Mouse (Mus musculus) frontal cortex, postnatal 10 days (tissue): ENCODE measurements around the gene Tm7sf3.

ENCODE experiments used
- DNase-seq, 2 experiments: peaks; one replicate each; pipeline ENCODE4 v3.0.0; 2022; ENCODE audit warnings: low spot score in 2 of 2, mixed read lengths in 1 of 2

The Tm7sf3 gene

DNA sequence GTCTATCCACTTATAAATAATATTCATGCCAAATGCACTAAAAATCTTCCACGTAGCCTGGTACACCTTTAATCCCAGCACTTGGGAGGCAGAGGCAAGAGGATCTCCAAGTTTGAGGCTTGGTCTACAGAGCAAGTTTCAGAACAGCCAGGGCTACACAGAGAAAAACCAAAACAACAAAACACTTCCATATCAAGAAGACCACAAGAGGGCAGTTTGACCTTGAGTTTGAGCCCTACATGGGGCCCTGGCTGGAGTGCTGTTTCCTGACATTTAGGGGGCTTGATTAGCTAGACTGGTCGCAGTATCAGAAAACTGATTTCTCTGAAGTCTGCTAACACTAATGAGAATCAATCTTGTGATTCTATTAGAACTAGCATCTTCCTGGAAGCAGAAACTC, 18.0 kb upstream of the Tm7sf3 start:
- DNase-seq, result no peak

DNA sequence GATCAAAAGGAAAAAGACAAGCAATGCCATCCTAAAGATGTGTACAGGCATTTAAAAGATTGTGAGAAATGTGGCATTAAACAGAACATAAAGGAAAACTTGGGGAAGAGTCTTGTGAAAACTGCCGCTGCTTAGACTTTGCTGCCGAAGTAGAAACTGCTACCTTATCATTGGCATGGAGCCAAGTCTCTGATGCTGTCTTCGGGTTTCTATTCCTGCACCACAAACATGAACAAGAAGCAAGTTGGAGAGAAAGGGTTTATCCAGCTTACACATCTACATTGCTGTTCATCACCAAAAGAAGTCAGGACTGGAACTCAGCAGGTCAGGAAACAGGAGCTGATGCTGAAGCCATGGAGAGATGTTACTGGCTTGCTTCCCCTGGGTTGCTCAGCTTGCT, 10.6 kb upstream of the Tm7sf3 start:
- DNase-seq, result no peak

DNA sequence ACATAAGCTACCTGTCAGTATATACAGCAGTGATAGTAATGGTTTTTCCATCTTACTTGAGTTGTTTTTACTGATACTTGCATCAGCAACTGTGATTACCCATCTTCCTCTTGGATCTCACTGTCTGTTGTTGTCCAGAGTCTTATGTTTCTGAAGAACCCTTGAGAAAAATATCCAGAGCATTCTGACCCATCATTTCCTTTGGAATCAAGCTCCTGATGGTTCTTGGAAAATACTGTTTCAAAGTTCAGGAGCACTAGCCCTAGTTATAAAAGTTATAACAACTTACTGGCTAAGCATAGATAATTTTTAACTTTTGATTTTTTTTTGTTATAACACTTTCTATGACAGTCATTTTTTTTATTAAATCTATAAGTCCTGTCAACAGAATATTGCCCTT, 8.8 kb upstream of the Tm7sf3 start:
- DNase-seq, result no peak

DNA sequence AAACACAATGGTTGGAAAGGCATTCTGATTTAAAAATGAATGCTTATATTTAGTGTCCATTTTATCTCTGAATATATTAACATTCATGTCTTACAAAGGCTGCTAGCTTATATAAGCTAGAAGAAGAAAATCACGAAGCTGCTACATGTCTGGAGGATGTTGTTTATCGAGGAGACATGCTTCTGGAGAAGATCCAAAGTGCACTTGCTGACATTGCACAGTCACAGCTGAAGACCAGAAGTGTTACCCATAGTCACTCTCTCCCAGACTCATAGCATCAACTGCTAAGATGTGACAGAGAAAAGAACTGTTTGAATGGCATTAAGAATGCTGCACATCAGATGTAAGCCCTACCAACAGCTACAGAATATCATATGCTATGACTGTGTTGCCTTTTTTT, 7.4 kb upstream of the Tm7sf3 start:
- DNase-seq, result no peak

DNA sequence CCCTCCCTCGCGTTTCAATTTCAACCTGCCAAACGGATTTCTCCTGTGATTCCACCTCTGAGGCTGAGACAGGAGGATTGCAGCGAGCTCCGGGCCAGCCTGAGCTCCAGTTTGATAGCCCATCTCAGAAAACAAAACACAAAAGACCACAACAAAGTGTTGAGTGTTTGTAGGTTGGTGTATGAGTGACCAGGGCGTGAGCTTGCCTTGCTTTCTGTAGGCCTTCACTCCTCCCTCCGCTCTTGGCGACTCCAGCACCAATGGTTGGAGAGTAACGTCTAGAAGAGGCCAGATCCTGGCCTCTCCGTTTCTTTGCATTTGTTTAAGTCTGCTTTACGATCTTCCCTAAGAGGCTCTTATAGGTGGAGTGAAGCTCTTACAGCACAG, 553 bp upstream of the Tm7sf3 start:
- DNase-seq, result no peak

DNA sequence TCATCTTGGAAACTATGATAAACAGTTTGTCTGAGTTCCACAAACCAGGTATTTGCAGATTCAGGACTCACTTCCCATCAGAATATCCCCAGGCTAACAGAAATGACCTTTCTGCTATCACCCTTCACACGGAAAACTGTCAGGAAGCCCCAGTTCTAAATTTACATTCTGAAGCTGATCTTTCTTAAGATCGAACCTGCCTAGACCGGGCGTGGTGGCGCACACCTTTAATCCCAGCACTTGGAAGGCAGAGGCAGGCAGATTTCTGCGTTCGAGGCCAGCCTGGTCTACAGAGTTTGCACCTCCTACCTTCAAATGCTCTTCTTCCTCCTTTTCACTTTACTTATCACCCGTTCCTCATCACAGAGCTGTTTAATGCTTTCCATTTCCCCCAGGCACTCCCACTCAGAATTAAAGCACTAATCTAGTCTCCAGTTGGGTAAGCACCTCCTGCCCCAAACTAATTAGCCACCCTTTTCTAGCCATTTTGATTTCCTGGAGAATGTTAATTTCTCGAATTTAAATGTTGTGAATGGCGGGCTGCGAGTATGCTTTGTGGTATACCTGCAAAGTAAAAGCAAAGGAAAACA, 908 bp downstream of the Tm7sf3 start:
- DNase-seq, result no peak

DNA sequence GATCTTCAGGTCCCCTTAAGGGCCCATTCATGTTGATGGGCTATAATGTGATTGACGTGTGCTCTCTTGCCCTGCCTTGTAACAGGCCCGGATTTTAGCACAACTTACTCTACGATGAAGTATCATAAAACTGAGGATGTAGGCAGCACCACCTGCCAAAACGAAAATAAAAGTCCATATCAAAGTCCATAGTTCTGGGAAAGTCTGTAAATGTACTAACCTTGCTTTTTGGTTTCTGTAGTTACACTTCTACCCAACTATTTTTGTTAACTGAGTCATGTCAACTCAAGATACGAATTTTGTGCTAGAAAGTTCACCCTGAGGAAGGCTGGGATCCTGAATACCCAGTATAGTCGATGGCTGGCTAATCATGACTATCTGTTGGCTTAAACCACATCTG, 1.6 kb downstream of the Tm7sf3 start:
- DNase-seq, result no peak

DNA sequence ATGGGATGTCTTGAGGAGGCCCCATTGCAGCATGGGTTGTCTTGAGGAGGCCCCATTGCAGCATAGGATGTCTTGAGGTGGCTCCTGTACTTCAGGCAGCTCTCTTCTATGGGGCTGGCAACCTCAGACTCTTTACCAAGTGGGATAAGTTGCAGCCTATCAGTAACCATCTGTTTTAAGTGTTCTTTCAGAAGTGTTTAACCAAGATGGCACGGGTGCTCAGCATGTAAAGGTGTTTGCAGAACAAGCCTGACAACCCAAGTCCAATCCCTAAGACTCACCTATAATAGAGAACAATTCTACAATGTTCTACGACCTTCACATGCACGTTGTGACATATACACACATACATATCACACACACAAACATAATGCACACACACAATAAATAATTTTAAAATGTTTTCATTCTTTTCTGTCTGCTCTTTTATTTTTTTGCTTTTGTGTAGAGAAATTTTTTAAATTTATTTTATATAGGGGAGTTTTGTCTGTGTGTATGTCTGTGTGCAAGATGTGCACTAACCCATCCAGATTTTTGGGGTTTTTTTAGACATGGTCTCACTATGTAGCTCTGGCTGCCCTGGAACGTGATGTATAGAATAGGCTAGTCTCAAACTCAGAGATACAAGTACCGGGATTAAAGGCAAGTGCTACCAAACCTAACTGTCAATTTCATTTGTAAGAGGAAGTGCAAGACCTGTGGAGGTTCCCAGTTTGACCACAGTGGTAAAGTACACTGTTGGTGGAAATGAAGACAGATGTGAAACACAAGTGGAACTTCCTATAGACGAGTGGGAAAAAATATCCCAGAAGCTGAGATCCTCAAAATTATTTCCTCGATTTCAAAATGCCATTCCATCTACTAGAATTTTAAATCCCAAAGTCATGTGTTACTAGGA, 2.3 kb downstream of the Tm7sf3 start:
- no peak for DNase-seq

DNA sequence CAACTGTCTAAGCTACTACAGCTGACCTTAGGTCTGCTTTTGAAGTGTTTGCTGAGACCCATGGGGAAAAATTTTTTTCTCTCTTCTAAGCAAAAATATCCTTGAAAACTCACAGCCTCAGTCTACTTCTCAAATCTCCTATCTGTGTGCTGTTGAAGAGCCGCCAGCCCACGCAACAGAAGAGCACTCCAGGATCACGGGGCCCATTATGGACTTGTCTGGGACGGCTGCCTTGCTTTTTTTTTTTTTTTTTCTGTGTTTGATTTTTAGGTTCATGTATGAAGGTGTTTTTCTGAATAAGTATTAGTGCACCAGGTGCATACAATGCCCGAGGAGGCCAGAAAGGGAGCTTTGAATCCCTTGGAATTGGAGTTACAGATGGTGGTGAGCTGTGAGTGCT, 6.1 kb downstream of the Tm7sf3 start:
- DNase-seq, result no peak

DNA sequence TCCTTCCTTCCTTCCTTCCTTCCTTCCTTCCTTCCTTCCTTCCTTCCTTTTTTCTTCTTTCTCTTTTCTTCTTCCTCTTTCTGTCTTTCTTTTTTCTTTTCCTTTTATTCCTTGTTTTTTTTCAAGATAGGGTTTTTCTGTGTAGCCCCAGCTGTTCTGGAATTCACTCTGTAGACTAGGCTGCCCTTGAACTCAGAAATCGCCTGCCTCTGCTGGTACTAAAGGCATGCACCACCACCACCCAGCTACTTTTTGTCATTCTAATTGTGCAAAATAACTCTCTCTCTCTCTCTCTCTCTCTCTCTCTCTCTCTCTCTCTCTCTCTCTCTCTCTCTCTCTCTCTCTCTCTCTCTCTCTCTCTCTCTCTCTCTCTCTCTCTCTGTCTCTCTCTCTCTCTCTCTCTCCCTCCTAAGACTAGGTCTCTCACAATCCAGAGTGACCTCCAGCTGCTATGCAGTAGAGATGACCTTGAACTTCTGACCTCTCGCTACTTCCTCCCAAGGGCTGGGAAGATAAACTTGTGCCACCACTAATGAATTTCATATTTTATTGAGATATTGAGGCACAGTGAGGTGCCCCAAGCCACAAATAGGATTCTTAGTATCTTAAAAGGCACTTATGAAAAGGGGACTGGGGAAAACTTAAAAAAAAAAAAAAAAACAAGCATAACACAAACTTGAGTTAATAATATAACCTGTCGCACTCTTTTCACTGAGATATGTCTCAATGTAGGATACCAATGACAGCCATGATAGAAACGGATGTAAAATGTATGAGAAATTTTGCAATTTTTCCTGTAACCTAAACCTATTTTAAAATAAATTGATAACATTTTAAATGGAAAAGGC, 7.6 kb downstream of the Tm7sf3 start:
- no peak for DNase-seq

DNA sequence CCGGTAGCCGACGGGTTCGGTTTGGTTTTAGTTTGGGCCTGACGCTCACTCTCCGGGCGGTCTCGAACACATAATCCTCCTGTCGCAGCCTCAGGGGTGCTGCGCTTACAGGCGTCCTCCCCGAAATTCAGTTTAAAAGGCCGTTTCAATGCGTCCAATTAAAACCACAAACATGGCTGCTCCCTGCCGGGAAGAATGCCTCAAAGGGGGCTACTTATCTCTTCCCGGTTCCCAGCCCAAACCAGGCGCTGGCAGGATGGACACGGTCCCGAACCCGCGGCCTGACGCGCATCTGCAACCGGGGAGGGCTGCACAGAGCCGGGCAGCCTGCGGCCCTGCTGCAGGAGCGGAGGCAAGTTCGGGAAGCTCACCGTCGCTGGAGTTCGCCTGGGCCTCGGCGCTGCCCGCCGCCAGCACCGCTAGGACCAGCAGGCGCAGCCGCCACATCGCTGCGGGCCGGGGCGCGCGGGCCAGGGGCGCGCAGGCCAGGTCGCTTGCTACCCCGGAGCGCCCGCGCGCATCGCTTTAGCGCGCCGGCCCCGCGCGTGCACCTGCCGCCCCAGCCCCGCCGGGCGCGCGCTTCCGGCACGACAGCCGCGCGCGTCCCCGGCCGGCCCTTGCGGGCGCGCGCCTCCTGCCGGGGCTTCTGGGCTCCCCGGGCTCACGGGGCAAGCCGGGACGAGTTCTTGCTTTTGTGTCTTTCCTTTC, 8.5 kb downstream of the Tm7sf3 start:
- peak; percentile 62 to 73 for DNase-seq

DNA sequence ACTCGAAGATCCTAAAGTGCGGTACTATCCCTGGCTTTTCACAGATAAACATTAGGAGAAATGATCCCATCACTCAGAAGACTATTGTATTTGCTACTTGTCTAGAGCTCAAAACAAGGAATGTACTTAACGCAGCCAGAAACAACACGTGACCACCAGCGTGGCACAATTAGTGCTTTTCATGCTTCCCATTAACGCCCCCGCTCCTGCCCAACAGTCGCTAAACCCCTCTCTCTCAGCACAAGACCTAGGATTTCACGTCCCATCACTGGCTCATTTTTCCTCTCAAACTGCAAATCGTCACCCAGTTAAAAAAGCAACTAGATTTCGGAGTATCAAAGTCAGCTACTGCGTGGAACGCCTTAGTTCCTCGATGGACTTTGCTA, 9.0 kb downstream of the Tm7sf3 start:
- peak; percentile 21 to 31 for DNase-seq

DNA sequence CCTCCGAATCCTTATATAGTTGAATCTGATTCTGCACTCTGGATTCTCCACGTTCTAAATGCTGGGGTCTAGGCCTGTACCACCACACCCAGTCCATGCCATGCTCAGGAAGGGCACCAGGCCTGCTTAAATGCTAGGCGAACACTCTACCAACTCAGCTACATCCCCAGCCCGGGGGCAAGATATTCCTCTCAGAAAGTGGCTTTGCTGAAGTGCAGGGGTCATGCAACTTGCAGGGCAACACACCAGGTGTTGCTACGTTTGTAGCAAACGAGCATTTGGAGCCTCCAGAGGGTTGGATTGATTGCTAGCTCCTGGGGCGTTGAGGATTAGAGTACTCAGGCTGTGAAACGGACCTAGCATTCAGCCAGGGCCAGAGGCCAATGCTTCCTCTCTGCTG, 9.5 kb downstream of the Tm7sf3 start:
- no peak for DNase-seq

DNA sequence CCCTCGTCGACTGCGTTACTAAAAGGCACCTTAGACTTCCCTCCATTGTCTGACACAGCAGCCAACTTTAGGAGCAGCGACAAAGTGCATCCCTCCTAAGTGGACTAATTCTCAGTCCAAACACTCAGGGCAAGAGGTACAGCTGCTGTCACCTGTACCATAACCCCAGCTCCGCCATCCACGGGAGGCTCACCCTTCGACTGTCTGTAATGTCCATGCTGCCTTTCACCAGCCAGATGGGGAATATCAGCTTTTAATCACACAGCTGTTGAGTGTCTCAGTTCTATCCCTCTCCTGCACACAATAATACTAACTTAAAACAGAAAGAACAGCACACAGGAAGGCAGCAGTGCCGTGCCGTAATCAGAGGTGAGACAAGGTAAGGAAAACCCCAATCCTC, 10.2 kb downstream of the Tm7sf3 start:
- DNase-seq, result no peak

DNA sequence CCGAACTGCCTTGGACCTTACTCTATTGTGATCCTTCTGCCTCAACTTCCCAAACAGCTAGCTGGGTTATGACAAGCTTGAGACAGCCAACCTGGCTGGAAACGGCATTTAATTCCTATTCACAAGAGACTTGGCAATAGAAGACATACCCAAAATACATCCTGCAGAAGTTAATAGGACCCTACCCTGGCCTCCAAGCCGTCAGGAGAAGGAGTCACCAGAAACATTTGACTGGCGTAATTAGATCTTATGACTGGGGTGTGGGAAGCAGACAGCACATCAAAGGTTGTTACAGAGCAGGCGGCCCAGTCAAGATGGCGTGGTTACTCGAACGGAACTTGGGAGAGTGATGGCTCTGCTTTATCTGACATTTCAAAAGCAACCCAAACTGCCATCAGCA, 10.8 kb downstream of the Tm7sf3 start:
- no peak for DNase-seq

DNA sequence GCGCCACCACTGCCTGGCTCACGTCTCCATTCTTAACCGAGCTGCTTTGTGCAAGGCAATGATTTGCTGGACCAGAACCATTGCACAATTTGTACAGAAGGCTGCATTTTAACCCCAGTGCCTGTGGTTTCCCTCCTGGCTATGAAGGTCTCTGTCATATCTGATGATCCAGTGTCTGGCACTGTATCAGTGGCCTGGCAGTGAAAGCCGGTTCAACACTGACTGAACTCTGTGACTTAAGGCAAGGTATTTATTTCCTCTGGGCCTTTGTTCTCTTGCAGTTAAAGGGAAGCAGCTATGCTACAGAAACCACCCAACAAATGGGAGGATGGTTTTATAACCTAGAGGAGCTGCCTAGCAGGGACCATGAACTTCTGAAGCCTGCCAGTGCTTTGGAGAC, 11.7 kb downstream of the Tm7sf3 start:
- DNase-seq, result no peak

DNA sequence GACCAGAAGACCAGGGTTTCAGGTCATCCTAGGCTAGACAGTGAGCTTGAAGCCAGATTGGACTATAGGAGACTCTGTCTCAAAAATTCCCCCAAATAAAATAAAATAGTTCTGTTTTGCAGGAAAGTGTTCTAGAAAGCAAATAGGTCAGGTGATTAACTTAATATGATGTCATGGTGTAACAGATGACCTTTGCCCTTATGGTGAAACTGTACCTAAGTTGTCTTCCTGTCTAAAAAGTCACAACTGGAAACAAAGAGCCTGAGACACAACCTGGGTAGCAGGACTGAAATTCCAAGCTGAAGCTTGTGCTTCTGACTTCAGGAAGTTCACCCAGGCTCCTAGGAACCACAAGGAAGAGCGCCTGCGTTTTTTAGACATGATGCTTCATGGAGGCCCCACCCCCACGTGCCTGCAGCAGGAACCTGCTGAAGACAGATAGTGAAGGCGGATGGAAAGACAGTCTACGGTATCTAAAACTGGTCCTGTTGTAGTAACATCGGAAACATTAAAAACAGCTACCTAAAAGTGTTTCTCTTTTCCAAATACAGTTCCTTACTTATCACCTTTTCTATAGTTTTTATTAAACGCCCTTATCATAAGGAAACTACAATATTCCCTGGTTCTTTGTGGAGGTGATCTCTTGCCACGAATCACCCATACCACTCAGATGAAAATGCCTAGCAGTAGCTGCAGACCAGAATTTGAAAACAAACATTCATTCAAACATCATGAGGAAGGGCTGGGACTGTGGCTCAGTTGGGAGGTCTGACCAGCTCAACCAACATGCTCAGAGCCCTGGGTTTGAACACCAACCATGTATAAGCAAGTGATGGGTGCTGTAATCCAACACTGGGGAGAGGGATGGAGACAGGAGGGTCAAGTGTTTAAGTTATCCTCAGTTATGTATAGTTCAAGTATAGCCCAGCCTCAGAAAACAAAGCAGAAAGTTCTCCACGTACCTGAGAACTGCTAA, 12.6 kb downstream of the Tm7sf3 start:
- no peak for DNase-seq

DNA sequence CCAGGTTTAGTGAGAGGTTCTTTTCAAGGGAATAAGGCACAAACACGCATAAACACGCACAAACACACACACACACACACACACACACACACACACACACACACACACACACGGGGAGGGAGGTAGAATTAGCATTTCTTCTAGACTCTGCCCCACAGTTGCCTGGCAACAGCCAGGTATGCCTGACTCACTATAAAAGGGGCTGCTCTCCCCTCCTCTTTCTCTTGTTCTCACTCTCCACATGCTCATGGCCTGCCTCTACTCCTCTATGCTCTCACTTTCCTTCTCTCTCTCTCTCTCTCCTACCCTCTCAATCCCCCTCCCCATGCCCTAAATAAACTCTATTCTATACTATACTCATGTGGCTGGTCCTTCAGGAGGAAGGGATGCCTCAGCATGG, 14.5 kb downstream of the Tm7sf3 start:
- no peak for DNase-seq

DNA sequence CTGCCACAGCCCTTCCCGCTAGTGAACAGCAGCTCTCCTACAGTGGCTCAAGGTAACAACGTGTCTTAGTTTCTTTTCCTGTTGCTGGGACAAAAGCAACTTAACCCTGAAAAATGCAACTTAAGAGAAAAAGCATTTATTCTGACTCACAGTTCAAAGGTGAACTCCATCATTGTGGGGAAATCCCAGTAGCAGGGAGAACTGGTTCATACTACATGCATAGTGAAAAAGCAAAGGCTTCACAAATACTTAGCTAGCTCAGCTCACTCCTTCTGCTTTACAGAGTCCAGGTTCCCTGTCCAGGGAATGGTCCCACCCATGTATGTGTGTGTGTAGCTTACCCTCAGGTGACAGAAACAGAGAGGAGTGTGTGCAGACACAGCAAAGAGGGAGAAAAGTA, 26.0 kb downstream of the Tm7sf3 start:
- DNase-seq, result no peak

DNA sequence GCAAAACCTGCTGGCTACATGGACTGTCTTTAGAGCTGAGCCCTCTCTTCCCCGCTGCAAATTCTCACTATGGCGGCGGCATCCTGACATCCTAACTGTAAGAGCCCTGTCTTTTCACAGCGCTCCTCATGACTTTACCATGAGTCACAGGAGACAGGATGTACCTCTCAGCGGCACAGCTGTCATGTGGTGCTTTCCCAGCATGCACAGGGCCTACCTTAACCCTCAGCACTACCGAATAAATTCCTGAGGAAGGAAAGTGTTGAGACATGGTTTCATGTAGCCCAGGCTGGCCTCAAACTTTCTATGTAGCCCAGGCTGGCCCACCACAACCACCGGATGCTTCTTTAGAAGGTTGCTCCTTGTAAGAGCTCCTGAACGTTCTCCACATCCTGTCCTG, 26.7 kb downstream of the Tm7sf3 start:
- DNase-seq, result no peak

DNA sequence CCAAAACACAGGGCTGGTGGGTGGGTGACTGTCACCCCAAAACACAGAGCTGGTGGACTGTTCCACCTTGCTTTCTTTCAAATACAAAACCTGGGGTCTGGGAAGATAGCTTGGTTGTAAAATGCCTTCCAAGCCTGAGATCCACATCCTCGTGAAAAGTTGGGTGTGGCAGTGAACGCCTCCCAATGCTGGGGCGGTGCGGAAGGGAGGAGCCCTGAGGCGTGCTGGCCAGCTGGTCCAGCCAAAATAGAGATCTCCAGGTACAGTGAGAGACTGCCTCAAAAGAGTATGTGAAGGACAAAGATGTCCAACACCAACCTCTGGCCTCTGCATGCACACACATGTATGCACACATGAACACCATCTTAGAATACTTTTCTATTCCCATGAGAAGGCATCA, 28.1 kb downstream of the Tm7sf3 start:
- DNase-seq, result no peak
